Mouse (Mus musculus) monocyte, adult 59 days (primary cell): ENCODE results near the gene Mthfd2l. TPM values are rescaled to one million over a fixed set of nuclear protein-coding genes. Genes with fewer than 3 reads are reported as not detected.

Experiments used
- total RNA-seq, 2 experiments: library from RNA; stranded (reverse); gene quantifications; one replicate each; pipeline ENCODE4 v1.2.4; 2023

Gene Mthfd2l
- 1 to 10 TPM; 2.3 to 4.8 TPM for total RNA-seq

GRCm38 (mm10) chr5:90930971-90931851 lies at the start of gene Mthfd2l:
Mthfd2l (plus strand) TSS chr5:90931117.

GRCm38 (mm10) chr5:90890519-90891463 lies 40.1 kb upstream of the Mthfd2l start, which contains the start of gene Cxcl1:
Cxcl1 (plus strand) TSS chr5:90891241.

DNA sequence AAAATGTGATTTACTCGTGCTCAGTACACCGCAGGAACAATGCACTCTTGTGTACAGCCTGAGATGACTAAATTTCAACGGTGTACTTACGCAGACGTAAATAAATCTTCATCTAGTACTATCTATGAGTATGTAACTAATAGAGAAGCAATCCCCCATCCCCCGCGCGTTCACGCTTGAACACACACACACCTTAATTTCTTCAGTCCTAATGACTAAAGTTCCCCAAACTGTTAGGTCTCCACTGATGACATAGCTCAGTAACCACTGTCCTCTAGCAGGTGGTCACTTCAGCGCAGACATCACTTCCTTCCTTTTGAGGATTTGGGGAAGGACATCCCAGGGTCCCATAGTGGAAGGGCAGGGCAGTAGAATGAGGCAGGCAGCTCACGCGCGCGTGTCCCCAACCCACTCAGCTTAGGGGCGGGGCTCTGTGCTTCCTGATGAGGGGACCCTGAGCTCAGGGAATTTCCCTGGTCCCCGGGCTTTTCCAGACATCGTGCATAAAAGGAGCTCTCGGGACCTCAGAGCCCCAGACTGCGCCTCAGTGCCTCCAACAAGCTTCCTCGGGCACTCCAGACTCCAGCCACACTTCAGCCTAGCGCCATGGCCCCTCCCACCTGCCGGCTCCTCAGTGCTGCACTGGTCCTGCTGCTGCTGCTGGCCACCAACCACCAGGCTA lies 27.4 kb upstream of the Mthfd2l start, which contains the start of gene Cxcl2:
Gene Cxcl2 (plus strand): TSS at position 533 of the 682 bp plus-strand sequence.

GRCm38 (mm10) chr5:91027164-91027563 lies 96.2 kb downstream of the Mthfd2l start, which contains the start of gene Epgn:
Epgn (plus strand) TSS chr5:91027464.

Other genes with a start within 250 kb of the Mthfd2l start
- not detected for gene Cxcl5, start 171.8 kb upstream of the Mthfd2l start, total RNA-seq
- gene Ppbp, start 162.6 kb upstream of the Mthfd2l start, total RNA-seq, result not detected
- gene Pf4, start 158.7 kb upstream of the Mthfd2l start, total RNA-seq, result 1 to 10 TPM; 2.3 to 2.5 TPM
- gene Cxcl3, start 145.0 kb upstream of the Mthfd2l start, total RNA-seq, result under 1 TPM in 1 of 2 experiments, not detected in 1; 0.31 TPM
- not detected for gene Cxcl15, start 136.6 kb upstream of the Mthfd2l start, total RNA-seq
- gene Cxcl1, start 39.9 kb upstream of the Mthfd2l start, total RNA-seq, result 1 to 10 TPM; 2.6 to 6.0 TPM
- 100 to 1,000 TPM; 252 to 437 TPM for gene Cxcl2, start 27.2 kb upstream of the Mthfd2l start, total RNA-seq
- not detected for gene Epgn, start 96.3 kb downstream of the Mthfd2l start, total RNA-seq
- gene Ereg, start 143.5 kb downstream of the Mthfd2l start, total RNA-seq, result not detected
- gene Areg, start 208.5 kb downstream of the Mthfd2l start, total RNA-seq, result 1 to 10 TPM; 1.9 to 2.5 TPM